Mouse (Mus musculus): ENCODE results near the gene Rtel1.

- TF ChIP-seq CTCF (IDR thresholded peaks at IDR 0.05; ENCODE audit: control insufficient read depth, insufficient read depth, insufficient read length) = no peak
- no peak for TF ChIP-seq MYOG (IDR thresholded peaks at IDR 0.05; ENCODE audit: control insufficient read depth, extremely low read depth, insufficient read length)
- no peak for TF ChIP-seq USF1 (IDR thresholded peaks at IDR 0.05; ENCODE audit: low read depth)
These were observed 6.6 kb downstream of the Rtel1 start for GRCm38 (mm10) chr2:181326098-181326497.
